Mouse (Mus musculus) intestine, embryonic 16.5 days (tissue): ENCODE results near the gene Slc6a21. TPM values are rescaled to one million over a fixed set of nuclear protein-coding genes. Genes with fewer than 3 reads are reported as not detected.

Source experiments
- ATAC-seq: fragments of 200-750 bp; cut with Nextera tagmentation; 2 replicates; pipeline ENCODE4 v1.8.0; 2017; ENCODE audit warnings: moderate TSS enrichment, moderate library complexity
- H3K27ac ChIP-seq: fragments of 300-500 bp; sonication (generic); 2 replicates; pipeline ENCODE4 v1.5.1; 2014; ENCODE audit warnings: mild to moderate bottlenecking, low read length
- H3K27me3 ChIP-seq: fragments of 300-500 bp; sonication (generic); replicated peaks from 2 replicates; pipeline ENCODE4 v1.6.1; 2014; ENCODE audit warnings: low read length, control low read depth, mixed read lengths; ENCODE audit not compliant: control insufficient read depth, insufficient read depth
- H3K36me3 ChIP-seq: fragments of 300-500 bp; sonication (generic); 2 replicates; pipeline ENCODE4 v1.6.1; 2014; ENCODE audit warnings: low read length, control low read depth; ENCODE audit not compliant: control insufficient read depth, insufficient read depth
- H3K4me1 ChIP-seq: fragments of 300-500 bp; sonication (generic); 2 replicates; pipeline ENCODE4 v1.6.1; 2014; ENCODE audit warnings: low read length, control low read depth, mixed read lengths; ENCODE audit not compliant: control insufficient read depth, insufficient read depth
- H3K4me2 ChIP-seq: fragments of 300-500 bp; sonication (generic); 2 replicates; pipeline ENCODE4 v1.6.1; 2014; ENCODE audit warnings: low read depth, low read length, control low read depth
- H3K4me3 ChIP-seq: fragments of 300-500 bp; sonication (generic); 2 replicates; pipeline ENCODE4 v1.5.1; 2014; ENCODE audit warnings: mild to moderate bottlenecking, low read length
- H3K9ac ChIP-seq: fragments of 300-500 bp; sonication (generic); 2 replicates; pipeline ENCODE4 v1.6.1; 2014; ENCODE audit warnings: low read depth, low read length
- H3K9me3 ChIP-seq: fragments of 300-500 bp; sonication (generic); 2 replicates; pipeline ENCODE4 v1.6.1; 2016; ENCODE audit warnings: low read length, control low read depth; ENCODE audit not compliant: control insufficient read depth
- WGBS: fragments of 180-500 bp; shearing (Covaris S2); extraction: QIAGEN DNeasy Blood & Tissue Kit; methylation state at CpG from one replicate; pipeline ENCODE4 v1.1.7; 2014; 5-methylcytosine and 5-hydroxymethylcytosine counted together
- polyA plus RNA-seq: library from polyadenylated mRNA; unstranded; fragments of >200 nt; fragmentation: Nextera tagmentation; extraction: Ambion mirVana; gene quantifications from 2 replicates; pipeline ENCODE4 v1.2.1, GENCODE M21; 2015

The Slc6a21 gene
- polyA plus RNA-seq, 1 experiment from 2014 or later, result not detected

DNA sequence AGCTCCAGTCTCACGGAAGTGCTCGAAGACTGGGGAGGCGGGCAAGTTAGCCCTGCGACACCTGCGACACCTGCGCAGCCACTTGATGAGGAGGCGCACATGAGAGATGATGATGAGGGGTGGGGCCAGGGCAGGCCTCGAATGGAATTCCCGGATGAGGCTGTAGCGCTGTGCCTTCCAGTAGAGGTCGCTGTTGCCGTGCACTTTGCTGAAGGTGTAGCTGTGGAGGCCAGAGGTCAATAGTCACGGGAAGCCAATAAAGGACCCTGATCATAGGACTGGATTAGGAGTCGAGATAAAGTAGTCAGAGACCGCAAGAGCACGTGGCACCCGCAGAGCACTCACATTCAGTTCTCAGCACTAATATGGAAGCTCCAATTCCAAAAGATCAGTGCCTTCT lies 28.0 kb downstream of the Slc6a21 start:
- H3K4me2 ChIP-seq, result peak overlapping the region; percentile 32

GRCm38 (mm10) chr7:45308551-45309240 lies 31.4 kb downstream of the Slc6a21 start:
- no peak overlapping the region for H3K4me3 ChIP-seq
- no peaks in the 10 kb centered on the region for H3K27me3 ChIP-seq
- peaks cover 6% of the 10 kb centered on the region; the same call in 1 of the 2 replicates for H3K36me3 ChIP-seq
- H3K4me1 ChIP-seq, result peaks cover 13% of the 10 kb centered on the region
- ATAC-seq, result no peak
- no peak overlapping the region for H3K9ac ChIP-seq
- H3K27ac ChIP-seq, result no peak overlapping the region
- H3K4me2 ChIP-seq, result no peak overlapping the region
- WGBS, result 68% methylated on average over 15 of the region's 15 CpGs
- H3K9me3 ChIP-seq, result no peaks in the 10 kb centered on the region

More for the DNA sequence above, 28.0 kb downstream of the Slc6a21 start:
- Histone ChIP-seq H3K9ac (peak overlapping the region; percentile 45), H3K36me3 (peaks cover 6% of the 10 kb centered on the region; the same call in 1 of the 2 replicates), H3K27me3 (no peaks in the 10 kb centered on the region), H3K4me3 (no peak overlapping the region), H3K9me3 (no peaks in the 10 kb centered on the region), H3K4me1 (peaks cover 9% of the 10 kb centered on the region), H3K27ac (0 out of 2 replicates have a peak overlapping the region, but pooled peaks have one; percentile 2)
- ATAC-seq, result peak; percentile 83
- WGBS, result 9% methylated on average over 17 of the region's 17 CpGs

DNA sequence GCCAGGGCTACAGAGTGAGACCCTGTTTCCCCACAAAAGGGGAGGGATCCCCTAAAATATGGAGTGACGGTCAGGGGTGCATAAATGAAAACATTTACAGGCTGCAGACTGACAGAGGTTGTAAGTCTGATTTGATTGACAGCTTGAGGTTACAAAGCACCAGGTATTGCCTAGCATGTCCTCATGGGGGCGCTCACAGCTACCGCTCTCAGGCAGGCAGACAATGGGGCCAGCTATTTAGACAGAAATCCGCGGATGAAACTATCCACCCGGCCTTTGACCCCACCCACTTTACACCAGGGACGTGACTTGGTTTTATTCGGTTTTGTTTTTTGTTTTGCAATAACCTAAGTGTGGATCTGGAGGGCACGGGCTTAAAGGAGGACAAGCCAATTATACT lies 32.1 kb downstream of the Slc6a21 start:
- Histone ChIP-seq H3K9ac (no peak overlapping the region), H3K4me1 (peaks cover 16% of the 10 kb centered on the region), H3K9me3 (no peaks in the 10 kb centered on the region), H3K27me3 (no peaks in the 10 kb centered on the region), H3K4me3 (no peak overlapping the region), H3K4me2 (no peak overlapping the region), H3K36me3 (peaks cover 6% of the 10 kb centered on the region; the same call in 1 of the 2 replicates), H3K27ac (no peak overlapping the region)
- no peak for ATAC-seq
- WGBS, result 14% methylated on average over 9 of the region's 9 CpGs

DNA sequence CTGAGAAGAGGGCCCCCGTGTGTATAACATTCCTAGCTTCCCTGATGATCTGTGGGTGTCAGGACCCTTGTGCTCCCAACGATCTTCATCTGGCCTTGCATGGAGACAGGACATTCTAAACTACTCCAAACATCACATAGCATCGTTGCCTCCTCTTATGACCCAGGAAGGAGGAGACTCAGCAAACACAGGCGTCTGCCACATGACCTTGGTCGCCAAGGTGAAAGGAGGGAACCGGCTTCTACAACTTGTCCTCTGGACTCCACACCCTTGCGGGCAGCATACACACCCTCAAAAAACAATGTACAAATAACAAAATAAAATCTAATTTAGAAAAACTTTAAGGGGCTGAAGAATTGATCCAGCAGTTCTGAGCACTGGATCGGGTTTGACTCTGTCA lies 34.7 kb downstream of the Slc6a21 start:
- H3K4me2 ChIP-seq, result no peak overlapping the region
- H3K27me3 ChIP-seq, result no peaks in the 10 kb centered on the region
- H3K36me3 ChIP-seq, result peaks cover 6% of the 10 kb centered on the region; the same call in 1 of the 2 replicates
- peaks cover 10% of the 10 kb centered on the region; the same call in 1 of the 2 replicates for H3K4me1 ChIP-seq
- 24% methylated on average over 8 of the region's 8 CpGs for WGBS
- 0 out of 2 replicates have a peak overlapping the region, but pooled peaks have one; percentile 7 for H3K27ac ChIP-seq
- H3K4me3 ChIP-seq, result no peak overlapping the region
- no peak for ATAC-seq
- no peaks in the 10 kb centered on the region for H3K9me3 ChIP-seq
- no peak overlapping the region for H3K9ac ChIP-seq

- Histone ChIP-seq H3K27me3 (no peaks in the 10 kb centered on the region), H3K9ac (0 out of 2 replicates have a peak overlapping the region, but pooled peaks have one; percentile 11), H3K4me2 (no peak overlapping the region), H3K9me3 (no peaks in the 10 kb centered on the region), H3K36me3 (peaks cover 3% of the 10 kb centered on the region; the same call in 1 of the 2 replicates), H3K4me3 (no peak overlapping the region), H3K27ac (peak overlapping the region; percentile 58), H3K4me1 (peaks cover 10% of the 10 kb centered on the region; the same call in 1 of the 2 replicates)
- no peak for ATAC-seq
- 20% methylated on average over 10 of the region's 10 CpGs for WGBS
These were observed 35.6 kb downstream of the Slc6a21 start for GRCm38 (mm10) chr7:45312686-45313453.

DNA sequence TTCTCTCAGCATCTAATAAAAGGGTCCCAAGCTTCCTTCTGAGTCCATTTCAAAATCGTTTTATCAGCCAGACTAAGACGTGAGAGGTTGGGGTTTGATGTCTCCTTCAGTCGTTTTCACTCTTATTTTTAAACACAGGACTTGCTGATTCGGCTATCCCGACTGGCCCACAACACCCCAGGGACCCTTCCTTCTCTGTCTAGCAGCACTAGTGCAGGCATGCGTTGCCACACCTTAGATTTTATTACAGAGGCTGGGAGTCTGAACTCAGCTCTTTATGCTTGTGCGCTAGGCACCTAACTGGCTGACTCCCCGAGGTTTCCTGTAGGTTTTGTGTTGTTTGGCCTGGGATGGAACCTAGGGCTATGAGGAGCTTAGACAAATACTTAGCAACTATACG lies 36.2 kb downstream of the Slc6a21 start:
- Histone ChIP-seq H3K36me3 (no peaks in the 10 kb centered on the region), H3K9me3 (no peaks in the 10 kb centered on the region), H3K27me3 (no peaks in the 10 kb centered on the region), H3K4me2 (no peak overlapping the region), H3K27ac (peak overlapping the region; percentile 58), H3K9ac (0 out of 2 replicates have a peak overlapping the region, but pooled peaks have one; percentile 11), H3K4me3 (no peak overlapping the region), H3K4me1 (peaks cover 10% of the 10 kb centered on the region; the same call in 1 of the 2 replicates)
- ATAC-seq, result peak; percentile 59
- 23% methylated on average over 9 of the region's 9 CpGs for WGBS

- H3K4me3 ChIP-seq, result no peak overlapping the region
- ATAC-seq, result no peak
- 89% methylated on average over 10 of the region's 10 CpGs for WGBS
- no peaks in the 10 kb centered on the region for H3K36me3 ChIP-seq
- H3K27me3 ChIP-seq, result no peaks in the 10 kb centered on the region
- H3K9ac ChIP-seq, result no peak overlapping the region
- H3K9me3 ChIP-seq, result no peaks in the 10 kb centered on the region
- no peak overlapping the region for H3K27ac ChIP-seq
- H3K4me2 ChIP-seq, result no peak overlapping the region
- peaks cover 10% of the 10 kb centered on the region; the same call in 1 of the 2 replicates for H3K4me1 ChIP-seq
These were observed 37.9 kb downstream of the Slc6a21 start for GRCm38 (mm10) chr7:45315182-45315701.

DNA sequence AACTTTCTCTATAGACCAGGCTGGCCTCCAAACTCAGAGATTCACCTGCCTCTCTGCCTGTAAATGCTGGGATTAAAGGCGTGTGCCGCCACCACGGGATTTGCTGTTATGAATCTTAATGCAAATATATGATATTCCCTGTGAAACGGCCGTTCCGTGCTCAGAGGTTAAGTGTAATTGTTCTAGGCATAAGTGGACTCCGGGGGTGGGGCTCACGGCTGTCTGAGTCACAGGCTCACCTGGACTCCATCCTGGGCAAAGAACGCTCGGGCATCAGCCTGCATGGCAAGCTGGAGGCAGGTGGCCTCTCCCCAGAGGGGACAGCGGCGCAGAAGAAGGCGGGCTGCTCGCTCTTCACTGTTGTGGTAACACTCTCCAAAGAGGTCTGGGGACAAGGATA lies 39.2 kb downstream of the Slc6a21 start:
- WGBS, result 82% methylated on average over 14 of the region's 14 CpGs
- H3K4me3 ChIP-seq, result no peak overlapping the region
- H3K9me3 ChIP-seq, result no peaks in the 10 kb centered on the region
- H3K27ac ChIP-seq, result no peak overlapping the region
- H3K4me2 ChIP-seq, result no peak overlapping the region
- H3K36me3 ChIP-seq, result no peaks in the 10 kb centered on the region
- no peak overlapping the region for H3K9ac ChIP-seq
- no peaks in the 10 kb centered on the region for H3K27me3 ChIP-seq
- peak; percentile 61 for ATAC-seq
- H3K4me1 ChIP-seq, result peaks cover 10% of the 10 kb centered on the region; the same call in 1 of the 2 replicates

DNA sequence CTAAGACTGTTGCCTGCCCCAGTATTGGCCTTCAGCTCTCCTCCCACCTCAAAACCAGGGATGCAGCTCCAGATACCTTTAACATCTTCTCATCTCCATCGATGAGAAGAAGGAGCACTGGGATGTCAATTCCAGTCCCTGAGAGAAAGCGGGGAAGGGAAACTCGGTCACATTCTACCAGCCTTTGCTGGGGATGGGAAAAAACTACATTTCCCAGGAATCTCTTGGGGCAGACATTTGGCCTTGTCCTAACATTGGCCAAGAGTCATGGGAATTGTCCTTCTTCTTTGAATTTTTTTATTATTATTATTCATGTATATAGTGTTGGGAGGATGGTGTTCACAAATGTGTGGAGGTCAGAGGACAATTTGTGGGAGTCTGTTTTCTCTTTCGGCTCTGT lies 44.9 kb downstream of the Slc6a21 start:
- Histone ChIP-seq H3K9ac (no peak overlapping the region), H3K36me3 (peaks cover 25% of the 10 kb centered on the region), H3K27ac (no peak overlapping the region), H3K4me3 (no peak overlapping the region), H3K27me3 (no peaks in the 10 kb centered on the region), H3K9me3 (no peaks in the 10 kb centered on the region), H3K4me1 (no peaks in the 10 kb centered on the region), H3K4me2 (no peak overlapping the region)
- no peak for ATAC-seq
- 89% methylated on average over 4 of the region's 4 CpGs for WGBS
